Mouse (Mus musculus) brain, adult 10 weeks (tissue): ENCODE measurements around the gene Rps11. TPM values are rescaled to one million over a fixed set of nuclear protein-coding genes. Genes with fewer than 3 reads are reported as not detected.

Source experiments
- polyA plus RNA-seq: library from polyadenylated mRNA; stranded (reverse); fragments of 350-450 nt; fragmentation: Illumina TruSeq; extraction: RNeasy Lipid Tissue Mini Kit (QIAGEN cat#74804); gene quantifications from one replicate; pipeline ENCODE4 v1.2.3, GENCODE M21; 2015; ENCODE audit warnings: low read depth, low replicate concordance

The Rps11 gene
- 807 TPM for polyA plus RNA-seq

GRCm38 (mm10) chr7:45124224-45125143 is at the start of gene Rps11:
Gene Rps11, minus strand, starts transcription at chr7:45124439.

GRCm38 (mm10) chr7:45163735-45164490 is 39.7 kb upstream of the Rps11 start, which contains the start of gene Slc17a7:
Gene Slc17a7, plus strand, starts transcription at chr7:45163949.

GRCm38 (mm10) chr7:45154096-45154992 is 30.1 kb upstream of the Rps11 start, which contains the start of the genes Pih1d1 and Aldh16a1:
Gene Pih1d1, plus strand, starts transcription at chr7:45154303.
Gene Aldh16a1, minus strand, starts transcription at chr7:45154584.

DNA sequence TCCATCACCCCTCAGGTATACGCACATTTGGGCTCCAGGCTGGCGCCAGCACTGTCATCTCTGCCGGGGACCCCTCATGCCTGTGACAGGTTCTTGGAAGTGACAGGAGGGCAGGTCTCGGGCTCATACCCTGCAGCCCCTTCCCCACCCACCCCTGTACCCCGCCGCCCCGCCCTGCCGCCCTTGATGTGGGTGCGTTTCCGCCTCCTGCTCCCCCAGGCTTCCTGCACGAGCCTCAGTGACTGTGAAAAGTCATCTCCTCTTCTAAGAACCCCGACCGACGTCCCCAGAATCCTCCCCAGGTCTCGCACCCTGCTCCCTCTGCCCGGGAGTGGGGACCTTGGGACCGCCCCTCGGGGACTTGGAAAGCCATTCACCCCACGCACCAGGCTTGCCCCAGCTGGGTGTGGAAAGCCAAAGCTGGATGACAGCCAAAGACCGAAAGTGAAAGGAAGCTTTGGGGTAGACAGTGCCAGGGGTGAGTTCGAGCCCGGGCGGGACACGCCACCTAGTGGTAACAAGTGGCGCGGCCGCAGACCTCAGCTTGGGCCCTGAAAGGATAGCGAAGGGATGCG is 11.8 kb upstream of the Rps11 start, which contains the start of the genes Gm45713 and Flt3l:
Gm45713 (minus strand) TSS at position 239 of the 575 bp plus-strand sequence.
Flt3l (minus strand) TSS at position 440 of the 575 bp plus-strand sequence.

GRCm38 (mm10) chr7:45128624-45129246 is 4.5 kb upstream of the Rps11 start, which contains the start of gene Rpl13a:
Gene Rpl13a, minus strand, starts transcription at chr7:45128761.

GRCm38 (mm10) chr7:45103652-45104180 is 20.5 kb downstream of the Rps11 start, which contains the start of gene Fcgrt:
Gene Fcgrt, minus strand, starts transcription at chr7:45103851.

GRCm38 (mm10) chr7:45092048-45092447 is 32.2 kb downstream of the Rps11 start, which contains the start of gene Rcn3:
Gene Rcn3, minus strand, starts transcription at chr7:45092221.

Other genes starting within 250 kb of the Rps11 start
- gene Med25, start 231.7 kb downstream of the Rps11 start, polyA plus RNA-seq = 56.8 TPM
- gene Fuz, start 228.4 kb downstream of the Rps11 start, polyA plus RNA-seq = 21.6 TPM
- 188 TPM for gene Ap2a1, start 194.9 kb downstream of the Rps11 start, polyA plus RNA-seq
- 1.3 TPM for gene Tsks, start 181.2 kb downstream of the Rps11 start, polyA plus RNA-seq
- 76.4 TPM for gene Cpt1c, start 149.6 kb downstream of the Rps11 start, polyA plus RNA-seq
- 235 TPM for gene Prmt1, start 137.9 kb downstream of the Rps11 start, polyA plus RNA-seq
- 45.8 TPM for gene Irf3, start 126.8 kb downstream of the Rps11 start, polyA plus RNA-seq
- 3.6 TPM for gene Bcl2l12, start 125.7 kb downstream of the Rps11 start, polyA plus RNA-seq
- gene Scaf1, start 108.1 kb downstream of the Rps11 start, polyA plus RNA-seq = 83.6 TPM
- gene Rras, start 106.5 kb downstream of the Rps11 start, polyA plus RNA-seq = 17.7 TPM
- 23.9 TPM for gene Prr12, start 71.6 kb downstream of the Rps11 start, polyA plus RNA-seq
- gene Nosip, start 62.0 kb downstream of the Rps11 start, polyA plus RNA-seq = 64.6 TPM
- 11.6 TPM for gene Prrg2, start 61.8 kb downstream of the Rps11 start, polyA plus RNA-seq
- gene Rcn3, start 32.2 kb downstream of the Rps11 start, polyA plus RNA-seq = 6.6 TPM
- 20.1 TPM for gene Fcgrt, start 20.6 kb downstream of the Rps11 start, polyA plus RNA-seq
- 1,952 TPM for gene Rpl13a, start 4.3 kb upstream of the Rps11 start, polyA plus RNA-seq
- not detected for gene Gm45713, start 11.8 kb upstream of the Rps11 start, polyA plus RNA-seq
- 11.0 TPM for gene Flt3l, start 12.0 kb upstream of the Rps11 start, polyA plus RNA-seq
- 50.0 TPM for gene Pih1d1, start 29.9 kb upstream of the Rps11 start, polyA plus RNA-seq
- 6.5 TPM for gene Aldh16a1, start 30.1 kb upstream of the Rps11 start, polyA plus RNA-seq
- gene Slc17a7, start 39.5 kb upstream of the Rps11 start, polyA plus RNA-seq = 704 TPM
- gene Gfy, start 55.1 kb upstream of the Rps11 start, polyA plus RNA-seq = not detected
- gene Pth2, start 56.6 kb upstream of the Rps11 start, polyA plus RNA-seq = not detected
- gene Ccdc155, start 80.5 kb upstream of the Rps11 start, polyA plus RNA-seq = 2.2 TPM
- gene Dkkl1, start 87.7 kb upstream of the Rps11 start, polyA plus RNA-seq = 39.0 TPM
- 3.6 TPM for gene Tead2, start 91.3 kb upstream of the Rps11 start, polyA plus RNA-seq
- 3.8 TPM for gene Cd37, start 114.7 kb upstream of the Rps11 start, polyA plus RNA-seq
- gene Slc6a16, start 116.6 kb upstream of the Rps11 start, polyA plus RNA-seq = 1.2 TPM
- gene Slc6a21, start 153.1 kb upstream of the Rps11 start, polyA plus RNA-seq = not detected
- 19.6 TPM for gene Trpm4, start 209.3 kb upstream of the Rps11 start, polyA plus RNA-seq
- gene Hrc, start 210.9 kb upstream of the Rps11 start, polyA plus RNA-seq = 0.54 TPM
- 84.5 TPM for gene Ppfia3, start 242.6 kb upstream of the Rps11 start, polyA plus RNA-seq
- 167 TPM for gene Lin7b, start 246.1 kb upstream of the Rps11 start, polyA plus RNA-seq